In the genomic region with DNA sequence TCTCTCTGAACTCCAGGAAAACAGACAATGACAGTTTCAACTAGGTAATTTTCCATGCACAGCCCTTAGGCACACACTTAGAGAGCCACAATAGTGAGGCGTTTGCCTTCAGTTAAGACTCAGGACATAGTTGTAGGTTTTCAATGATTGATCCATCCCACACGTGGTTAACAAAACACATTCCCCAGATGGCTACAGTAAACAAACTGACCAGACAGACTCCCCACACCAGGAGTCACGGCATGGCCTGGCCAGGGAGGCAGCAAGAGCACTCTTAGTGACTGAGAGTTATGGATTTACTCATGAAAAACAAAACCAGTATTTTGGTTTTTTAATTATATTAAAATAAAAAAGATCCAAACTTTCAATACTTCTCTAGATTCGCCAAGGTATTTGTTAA, we compare ENCODE assay signal across 14 mouse cellular contexts.
"Had no signal": no experiment of that assay in that cellular context is flagged by ENCODE, and none has a peak within 500 bp of the region (broad histone marks: within the 10 kb centered on the region; RNA-seq: fewer than 3 reads in every experiment).

No protein-coding gene starts in this region.

- H3K9me3 ChIP-seq: kidney, embryonic 15.5 days; liver, embryonic 13.5 days had no signal

- H3K4me1 ChIP-seq: kidney, embryonic 15.5 days; midbrain, embryonic 12.5 days had no signal

- H3K4me2 ChIP-seq: kidney, embryonic 15.5 days; limb, embryonic 12.5 days; liver, embryonic 13.5 days; midbrain, embryonic 12.5 days had no signal

- H3K36me3 ChIP-seq: kidney, embryonic 15.5 days; limb, embryonic 12.5 days; liver, embryonic 13.5 days; midbrain, embryonic 12.5 days had no signal

- ATAC-seq: inflammation-experienced regulatory T-cells, adult 6 months had no signal

- H3K27ac ChIP-seq: kidney, embryonic 15.5 days; left cerebral cortex, adult 2 months; limb, embryonic 12.5 days; liver, embryonic 13.5 days; macrophage; midbrain, embryonic 12.5 days had no signal

- H3K4me3 ChIP-seq: kidney, embryonic 15.5 days; left cerebral cortex, adult 2 months; limb, embryonic 12.5 days; liver, embryonic 13.5 days; midbrain, embryonic 12.5 days had no signal

- H3K27me3 ChIP-seq: kidney, embryonic 15.5 days; liver, embryonic 13.5 days; midbrain, embryonic 12.5 days had no signal

- H3K9ac ChIP-seq: kidney, embryonic 15.5 days; limb, embryonic 12.5 days; liver, embryonic 13.5 days; midbrain, embryonic 12.5 days had no signal

- DNase-seq: kidney, adult 2 months; kidney, postnatal 25 days; liver, embryonic 13.5 days; lung, adult 2 months; lung, postnatal 14 days; right cerebral cortex, adult 18-20 months; right cerebral cortex, postnatal 25 days; thymus, postnatal 36 days had no signal
